Mouse (Mus musculus) bone marrow macrophage, adult 2 months (primary cell): ENCODE results near the gene Pan2.
A peak's percentile ranks its signal among the peaks of the same experiment; 100 is the strongest.

Experiments
- CTCF ChIP-seq: IDR thresholded peaks from 2 replicates; pipeline ENCODE4 v1.5.1; 2012; ENCODE audit warnings: low read depth, mild to moderate bottlenecking, low read length, moderate library complexity
- POLR2A ChIP-seq: IDR thresholded peaks from 2 replicates; pipeline ENCODE4 v1.6.1; 2012; ENCODE audit warnings: mild to moderate bottlenecking, low read depth, low read length, borderline replicate concordance

DNA sequence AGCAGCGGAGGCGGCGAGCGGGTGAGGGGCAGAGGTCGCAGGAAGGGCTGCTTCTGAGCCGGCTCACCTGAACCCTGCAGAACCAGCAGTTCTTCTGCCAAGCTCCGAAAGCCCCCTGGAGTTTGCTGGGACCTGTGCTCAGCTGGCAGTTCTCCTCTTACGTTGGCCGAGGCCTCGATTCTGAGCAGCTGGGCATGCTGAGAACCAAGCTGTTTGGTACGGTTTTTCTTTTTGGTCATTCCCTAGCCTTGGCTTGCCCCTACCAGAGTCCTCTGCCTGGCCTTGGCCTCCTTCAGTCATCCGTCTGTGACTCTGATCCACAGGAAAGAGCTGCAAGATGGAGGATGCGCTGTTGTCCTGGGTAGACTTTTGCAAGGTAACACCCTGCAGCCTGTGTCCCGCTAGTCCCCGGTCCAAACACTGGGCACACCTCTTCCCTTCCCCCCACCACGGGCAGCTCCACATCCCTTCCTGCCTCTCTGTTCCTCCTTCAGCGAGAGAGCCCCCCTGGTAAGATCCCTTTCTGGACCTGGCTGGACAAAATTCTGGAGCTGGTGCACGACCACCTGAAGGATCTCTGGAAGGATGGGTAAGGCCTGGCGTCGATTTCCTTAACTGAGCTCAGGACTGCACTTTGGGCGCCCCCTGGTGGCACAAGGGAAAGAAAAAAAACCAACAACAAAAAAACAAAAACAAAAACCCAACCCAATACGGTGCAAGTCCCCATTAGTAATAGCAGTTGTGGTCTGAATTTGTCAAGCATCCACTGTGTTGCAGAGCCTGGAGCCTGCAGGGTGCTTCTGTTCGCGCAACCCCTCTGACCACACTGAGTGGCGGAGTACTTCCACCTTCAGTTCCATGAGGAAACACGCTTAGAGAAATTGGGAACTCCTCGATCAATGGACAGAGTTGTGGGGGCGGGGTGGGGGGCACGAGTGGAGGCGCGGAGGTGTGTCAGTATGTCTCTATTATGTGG is 19.2 kb upstream of the Pan2 start:
- TF ChIP-seq CTCF (peak; percentile 94), POLR2A (no peak)
